Mouse (Mus musculus): ENCODE results near the gene Narfl.
"Not testable (repeated sequence)": the region's sequence is repeated elsewhere in the genome, so short reads cannot be mapped to it uniquely, and the experiment has no call there.

Gene Narfl

DNA sequence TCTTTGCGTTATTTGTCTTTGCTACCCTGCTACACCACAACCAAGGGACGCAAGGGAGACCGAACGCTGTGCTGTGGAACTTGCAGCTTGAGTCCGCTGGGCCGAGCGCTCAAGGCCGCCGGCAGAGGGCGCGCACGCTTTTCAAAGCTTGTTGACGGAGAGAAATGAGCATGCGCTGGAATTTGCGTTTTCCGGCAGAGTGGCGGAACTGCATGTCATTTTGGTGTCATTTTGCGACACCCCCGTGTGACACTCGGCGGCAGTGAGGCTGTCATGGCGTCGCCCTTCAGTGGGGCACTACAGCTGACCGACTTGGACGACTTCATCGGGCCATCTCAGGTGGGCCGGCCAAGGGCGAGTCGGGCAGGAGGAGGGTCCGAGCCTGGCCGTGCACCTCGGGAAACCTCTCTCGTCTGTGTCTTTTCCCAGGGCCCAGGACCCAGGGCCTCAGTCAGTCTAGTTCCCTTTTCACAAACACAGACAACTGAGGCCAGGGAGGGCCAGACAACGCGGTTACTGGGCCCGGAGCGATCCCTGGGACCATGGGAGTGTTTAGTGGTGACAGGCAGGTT is at the start of gene Narfl:
TSS of gene Narfl (plus strand) at position 228 of the 572 bp plus-strand sequence.
- in situ Hi-C loops (cut with MboI), result no loop called here

DNA sequence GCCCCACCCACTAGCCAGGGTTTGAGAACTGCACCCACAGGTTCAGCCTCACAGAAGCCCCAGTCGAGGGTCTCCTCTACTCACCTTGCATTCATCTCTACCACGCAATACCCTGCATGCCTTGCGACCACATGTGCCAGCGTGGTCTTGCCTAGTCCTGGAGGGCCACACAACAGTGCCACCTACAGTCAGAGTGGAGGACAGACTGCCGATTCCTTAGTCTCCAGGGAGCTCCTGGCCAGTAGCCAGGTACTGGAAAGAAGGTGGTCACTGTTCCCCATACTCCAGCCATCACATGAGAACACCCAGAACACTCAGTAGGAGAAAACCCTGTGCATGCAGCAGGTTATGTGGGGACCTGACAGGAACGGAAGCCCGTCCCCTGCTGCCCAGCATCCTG is 49.7 kb upstream of the Narfl start:
- in situ Hi-C loops (cut with MboI), result no loop called here

DNA sequence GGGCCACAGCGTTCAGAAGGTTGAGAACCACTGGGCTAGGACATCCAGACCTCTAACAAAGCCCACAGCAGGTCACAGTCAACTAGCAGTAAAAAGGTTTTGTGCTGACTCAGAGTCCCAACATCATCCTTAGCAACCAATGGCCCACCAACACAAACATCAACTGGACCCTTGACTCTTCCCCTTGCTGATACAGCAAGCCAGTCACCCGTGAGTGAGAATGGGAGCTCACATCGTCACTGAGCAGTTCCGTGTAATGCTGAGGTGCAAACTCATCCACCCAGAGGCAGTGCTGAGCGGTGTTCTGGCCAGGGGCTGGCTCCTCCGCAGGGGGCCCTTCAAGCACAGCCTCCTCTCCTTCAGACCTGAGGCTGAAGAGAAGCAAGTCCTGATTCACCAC is 48.3 kb upstream of the Narfl start:
- in situ Hi-C loops (cut with MboI), result no loop called here

DNA sequence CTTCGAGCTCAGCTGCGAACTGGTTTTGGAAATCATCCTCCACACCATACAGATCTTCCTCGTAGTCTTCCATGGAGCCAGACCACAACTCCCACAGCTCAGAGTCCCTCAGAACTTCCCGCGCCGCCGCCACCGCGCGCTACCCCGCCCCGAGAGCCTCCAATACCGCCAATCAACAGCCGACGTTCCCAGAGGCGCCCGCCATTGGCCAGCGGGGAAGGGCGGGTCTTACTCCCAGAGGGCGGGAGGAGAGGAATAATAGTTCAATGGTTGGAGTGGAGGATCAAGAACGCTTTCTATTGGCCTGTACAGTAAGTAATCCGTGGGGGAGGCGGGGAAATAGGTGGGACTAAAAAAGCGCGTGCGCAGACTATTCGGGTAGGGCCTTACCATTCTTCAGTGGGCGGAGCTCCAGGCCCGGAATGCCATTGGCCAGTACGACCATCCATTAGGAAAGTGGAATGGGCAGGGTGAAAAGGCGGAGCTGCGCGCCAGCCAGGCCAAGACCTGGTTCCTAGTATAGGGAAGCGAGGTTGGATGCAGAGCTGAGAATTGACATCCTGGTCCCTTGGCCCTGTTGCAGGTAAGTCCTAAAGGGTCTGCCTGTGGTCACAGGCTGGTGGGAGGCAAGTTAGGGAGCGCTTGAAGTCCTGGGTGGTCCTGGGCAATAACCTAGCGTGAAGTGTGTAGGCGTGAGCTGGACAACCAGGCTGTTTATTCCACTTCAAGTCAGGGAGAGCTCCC is 46.1 kb upstream of the Narfl start, which contains the start of the genes Chtf18 and Rpusd1:
TSS of gene Chtf18 (minus strand) at position 155 of the 744 bp plus-strand sequence.
TSS of gene Rpusd1 (plus strand) at position 406 of the 744 bp plus-strand sequence.
- in situ Hi-C loops (cut with MboI), result no loop called here

DNA sequence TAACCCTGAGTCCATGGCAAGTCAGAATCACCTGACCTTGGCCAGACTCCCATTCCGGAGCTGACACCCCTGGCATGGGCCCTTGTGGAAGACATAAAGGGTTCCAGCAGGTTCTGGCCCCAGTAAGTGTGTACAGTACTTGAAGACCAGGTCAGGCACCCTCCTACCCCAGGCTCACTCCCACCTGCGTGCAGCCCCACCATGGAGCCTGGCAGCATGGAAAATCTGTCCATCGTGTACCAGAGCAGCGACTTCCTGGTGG is 45.6 kb upstream of the Narfl start:
- in situ Hi-C loops (cut with MboI), result no loop called here

DNA sequence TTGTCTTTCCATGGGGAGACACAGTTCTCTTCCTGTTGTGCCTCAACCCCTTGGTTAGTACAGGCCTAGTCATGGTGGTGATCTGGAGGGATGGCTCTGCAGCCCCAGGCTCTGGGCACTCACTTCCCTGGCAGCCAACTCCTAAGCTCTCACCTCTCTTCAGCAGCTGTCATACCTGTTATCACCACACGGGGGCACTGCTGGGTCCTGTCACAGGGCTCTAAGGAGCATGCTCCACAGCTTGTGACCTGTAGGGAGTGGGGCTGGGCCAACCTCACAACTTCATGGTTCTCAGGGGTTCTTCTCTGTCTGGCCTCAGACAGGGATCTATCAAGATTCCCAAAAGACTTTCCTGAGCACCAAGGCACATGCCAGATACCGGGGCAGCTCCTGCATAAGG is 41.5 kb upstream of the Narfl start:
- in situ Hi-C loops (cut with MboI), result no loop called here

DNA sequence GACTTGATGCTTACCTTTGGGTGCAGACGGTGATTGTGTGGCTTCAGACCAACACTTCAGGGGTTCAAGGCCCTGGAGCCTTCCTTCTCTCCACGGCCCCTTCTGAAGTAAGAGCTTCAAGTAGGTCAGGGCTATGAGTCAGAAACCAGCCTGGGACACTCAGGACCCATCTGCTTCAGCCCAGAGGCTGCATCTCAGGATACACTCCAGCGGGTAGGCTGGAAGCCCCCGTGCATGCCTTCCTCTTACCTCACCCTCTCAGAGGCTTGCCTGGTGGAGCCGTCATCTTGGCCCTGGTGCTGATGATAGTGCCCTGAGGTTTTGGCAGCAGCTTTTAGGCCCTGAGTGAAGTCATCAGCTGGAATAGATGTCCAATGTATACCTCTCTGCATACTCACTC is 38.3 kb upstream of the Narfl start:
- in situ Hi-C loops (cut with MboI), result no loop called here

DNA sequence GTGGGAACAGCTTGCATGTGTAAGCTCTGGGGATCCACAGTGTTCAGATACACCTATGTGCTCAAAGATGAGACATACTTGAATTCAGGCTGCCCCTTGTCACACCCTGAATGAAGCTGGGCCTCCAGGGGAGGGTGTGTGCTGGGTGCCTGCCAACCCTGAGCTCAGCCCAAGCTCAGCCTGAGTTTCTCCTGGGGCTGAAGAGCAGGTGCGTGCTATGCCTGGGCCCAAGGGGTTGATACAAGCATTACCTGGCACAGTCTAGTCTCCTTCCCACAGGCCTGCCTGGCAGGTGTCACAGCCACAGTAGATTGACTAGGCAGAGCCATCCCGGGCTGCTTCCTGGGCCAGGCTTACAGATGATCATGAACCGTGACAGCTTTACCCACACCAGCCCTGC is 37.8 kb upstream of the Narfl start, which contains the start of gene Mslnl:
TSS of gene Mslnl (plus strand) at position 298 of the 400 bp plus-strand sequence.
- in situ Hi-C loops (cut with MboI), result no loop called here

DNA sequence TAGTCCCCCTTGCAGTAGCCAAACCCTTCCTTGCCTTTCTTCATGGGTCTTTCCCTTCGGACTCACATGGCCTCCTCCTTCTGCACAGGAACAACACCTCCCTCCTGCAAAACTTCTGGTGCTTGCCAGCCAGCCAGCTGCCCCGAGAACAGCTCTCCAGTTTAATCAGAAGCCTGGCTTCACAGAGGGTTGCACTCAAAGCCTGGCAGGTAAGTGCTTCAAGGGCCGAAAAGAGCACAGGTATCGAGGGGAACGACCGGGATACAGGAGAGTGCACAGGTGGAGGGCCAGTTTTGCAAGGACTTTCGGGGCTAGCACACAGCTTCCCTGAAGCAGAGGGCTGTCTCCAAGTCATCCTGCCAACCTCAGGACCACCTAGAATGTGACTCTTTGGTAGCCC is 34.7 kb upstream of the Narfl start:
- in situ Hi-C loops (cut with MboI), result no loop called here

DNA sequence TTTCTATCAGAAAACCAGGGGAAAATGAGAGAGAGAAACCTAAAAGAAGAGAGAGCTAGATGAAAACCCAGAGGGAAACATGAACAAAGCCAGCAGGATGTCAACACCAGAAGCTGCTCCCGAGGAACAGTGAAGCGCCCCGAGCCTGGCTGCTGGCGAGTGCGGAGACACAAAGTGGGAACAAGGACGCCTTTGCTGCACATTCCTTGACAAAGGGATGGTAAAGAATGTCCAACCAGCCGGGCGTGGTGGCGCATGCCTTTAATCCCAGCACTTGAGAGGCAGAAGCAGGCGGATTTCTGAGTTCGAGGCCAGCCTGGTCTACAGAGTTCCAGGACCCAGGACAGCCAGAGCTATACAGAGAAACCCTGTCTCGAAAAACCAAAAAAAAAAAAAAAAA is 32.1 kb upstream of the Narfl start:
- in situ Hi-C loops (cut with MboI), result not testable (repeated sequence)

DNA sequence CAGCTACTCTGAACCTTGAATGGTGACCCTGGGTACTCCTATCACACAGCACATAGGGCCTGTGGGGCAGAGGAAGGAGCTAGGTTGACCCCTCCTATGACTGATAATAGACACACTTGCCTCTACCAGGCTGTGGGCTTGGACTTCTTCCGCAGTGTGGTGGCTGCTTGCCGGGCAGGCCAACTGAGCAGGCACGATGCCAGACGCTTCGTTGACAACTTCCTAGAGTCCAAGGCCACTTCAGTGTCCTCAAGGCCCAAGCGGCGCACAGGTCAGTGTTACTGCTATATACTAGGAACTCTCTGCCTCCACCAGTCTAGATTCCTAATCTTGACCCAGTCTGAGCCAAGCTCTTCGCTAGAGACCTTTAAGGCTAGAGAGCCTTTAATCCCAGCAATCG is 29.7 kb upstream of the Narfl start:
- in situ Hi-C loops (cut with MboI), result no loop called here

DNA sequence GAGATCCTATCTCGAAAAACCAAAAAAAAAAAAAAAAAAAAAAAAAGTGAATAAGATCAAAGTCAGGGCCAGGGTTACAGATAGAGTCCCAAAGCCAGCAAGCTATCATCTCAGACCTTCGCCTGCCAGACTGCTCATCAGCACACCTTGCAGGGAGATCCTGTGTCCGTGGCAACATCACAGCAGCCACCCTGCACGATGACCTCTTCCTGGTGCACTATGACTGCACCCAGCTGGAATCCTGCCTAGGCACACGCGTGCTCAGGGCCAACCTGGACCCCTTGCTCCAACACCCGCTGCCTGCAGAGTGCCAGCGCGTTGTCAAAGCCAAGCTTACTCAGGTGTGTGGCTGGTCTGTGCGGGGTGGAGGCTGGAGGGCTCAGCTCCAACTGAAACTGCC is 29.3 kb upstream of the Narfl start:
- in situ Hi-C loops (cut with MboI), result no loop called here

DNA sequence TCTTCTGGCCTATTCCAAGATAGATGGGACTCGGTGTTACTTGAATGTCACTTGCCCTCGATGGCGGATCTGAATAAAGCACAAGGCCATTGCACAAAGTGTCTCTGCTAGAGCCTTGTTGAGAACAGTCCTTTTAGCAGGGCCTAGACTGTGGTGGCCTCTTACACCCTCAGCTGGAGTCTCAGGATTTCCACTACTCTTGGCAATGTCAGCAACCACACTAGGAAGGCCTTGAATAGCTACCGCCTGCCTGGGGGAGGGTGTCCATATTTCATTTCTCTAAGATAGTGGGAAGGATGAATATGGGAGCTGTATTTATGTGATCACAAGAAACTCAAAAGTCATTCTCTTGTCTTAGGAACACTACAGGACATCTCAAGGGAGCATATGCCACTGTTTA is 25.3 kb upstream of the Narfl start:
- in situ Hi-C loops (cut with MboI), result no loop called here

DNA sequence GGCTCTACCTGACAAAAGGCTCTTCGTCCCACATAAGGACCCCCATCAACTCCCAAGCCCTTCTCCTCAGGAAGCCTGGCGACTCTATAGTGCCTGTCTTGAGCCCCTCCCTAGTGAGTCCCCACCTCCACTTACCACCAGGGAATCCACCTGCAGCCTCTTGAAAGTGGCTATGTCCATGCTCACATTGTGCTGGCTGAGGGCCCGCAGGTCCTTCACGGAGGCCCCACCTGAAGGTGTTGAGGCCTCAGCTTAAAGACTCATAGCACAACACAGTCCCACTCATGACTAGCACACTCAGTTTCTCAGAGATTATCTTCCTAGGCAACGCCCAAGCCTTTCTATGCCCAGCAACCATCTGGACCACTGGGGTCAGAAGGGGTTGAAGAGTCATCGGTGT is 24.3 kb upstream of the Narfl start:
- in situ Hi-C loops (cut with MboI), result no loop called here

DNA sequence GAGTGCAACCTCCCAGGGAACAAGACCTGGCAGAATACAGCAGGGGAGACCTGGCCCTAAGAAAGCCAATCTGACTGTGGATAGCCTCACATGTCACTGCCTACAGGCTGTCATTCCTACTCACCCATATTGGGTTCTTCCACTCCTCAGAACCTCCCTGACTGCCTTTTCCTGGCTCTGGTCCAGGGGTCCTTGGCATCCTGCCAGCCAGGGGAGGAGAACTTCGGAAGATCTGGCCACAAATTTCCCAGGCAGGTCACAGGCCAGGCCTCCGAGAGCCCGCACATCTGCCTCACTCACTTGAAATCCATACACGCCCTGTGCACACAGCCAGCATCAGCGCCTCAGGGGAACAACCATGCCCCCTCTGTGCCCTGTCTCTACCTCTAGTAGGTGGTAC is 22.1 kb upstream of the Narfl start:
- in situ Hi-C loops (cut with MboI), result no loop called here

DNA sequence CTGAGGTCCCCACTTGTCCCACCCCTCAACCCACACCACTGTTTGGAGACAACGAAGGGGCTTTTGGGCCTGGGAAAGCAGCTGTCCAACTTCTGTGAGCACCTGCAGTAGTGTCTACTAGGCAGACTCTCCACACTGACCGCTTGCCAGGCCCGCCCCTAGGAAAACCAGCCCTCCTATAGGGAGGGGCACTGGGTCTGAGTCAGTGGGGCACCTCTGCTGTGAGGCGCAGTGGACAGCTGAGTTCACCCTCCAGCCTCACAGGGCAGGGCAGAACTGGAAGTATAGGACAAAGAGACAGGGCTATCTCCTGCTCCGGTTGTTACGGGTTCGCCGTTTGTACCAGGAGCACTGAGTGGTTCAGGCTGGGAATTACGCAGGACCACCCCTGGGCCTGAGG is 19.3 kb upstream of the Narfl start, which contains the start of gene Msln:
TSS of gene Msln (minus strand) at position 138 of the 400 bp plus-strand sequence.
- in situ Hi-C loops (cut with MboI), result no loop called here

DNA sequence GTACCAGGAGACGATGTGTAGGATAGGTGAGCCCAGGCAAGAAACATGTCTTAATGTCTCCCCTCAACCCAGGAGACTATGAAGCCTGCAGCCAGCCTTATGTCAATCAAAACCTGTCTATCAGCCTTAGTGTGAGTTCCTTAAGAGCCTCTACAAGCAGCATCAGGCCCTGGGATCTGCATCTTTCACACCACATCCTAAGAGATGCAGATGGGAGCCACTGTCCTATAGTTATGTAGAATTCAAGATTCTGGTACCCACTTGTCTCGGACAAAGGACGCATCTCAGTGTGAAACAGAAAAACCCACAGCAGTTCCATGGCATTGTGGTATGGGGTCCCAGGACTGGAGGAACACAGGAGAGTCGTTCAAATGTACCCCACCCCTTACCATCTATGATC is 18.5 kb upstream of the Narfl start:
- in situ Hi-C loops (cut with MboI), result no loop called here

DNA sequence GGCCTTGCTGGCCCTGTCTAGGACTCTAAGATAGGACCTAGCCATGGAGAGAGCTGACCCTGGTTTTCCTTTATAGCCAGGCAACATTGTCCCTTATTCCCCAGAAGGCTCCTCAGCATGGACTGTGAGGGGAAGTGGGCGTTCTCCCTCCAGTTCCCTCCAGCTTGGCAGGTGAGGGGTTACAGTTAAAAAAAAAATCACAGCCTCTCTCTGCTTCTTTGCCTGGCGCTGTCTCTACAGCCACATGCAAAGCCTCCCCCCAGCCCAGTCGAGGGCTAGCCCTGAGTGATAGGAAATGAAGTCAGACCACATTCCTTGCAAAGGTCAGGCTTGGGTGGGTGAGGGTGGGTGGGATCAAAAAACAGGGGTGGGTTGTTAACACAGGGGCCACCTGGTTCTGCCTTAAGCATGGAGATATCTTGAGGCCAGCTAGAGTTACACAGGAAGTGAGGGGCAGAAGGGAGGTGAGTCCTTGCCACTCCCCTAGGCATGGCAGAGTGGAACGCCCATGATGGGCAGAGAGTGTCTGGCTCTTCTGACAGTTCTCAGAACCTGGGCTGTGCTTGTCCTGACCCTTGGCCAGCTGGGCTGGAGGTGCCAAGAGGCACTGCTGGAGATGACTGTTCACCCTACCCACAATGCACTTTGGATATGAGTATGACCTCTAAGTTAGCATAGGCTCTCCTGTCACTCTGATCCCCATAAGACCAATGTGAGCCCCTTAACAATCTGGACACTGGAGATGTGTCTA is 17.8 kb upstream of the Narfl start:
- in situ Hi-C loops (cut with MboI), result no loop called here

DNA sequence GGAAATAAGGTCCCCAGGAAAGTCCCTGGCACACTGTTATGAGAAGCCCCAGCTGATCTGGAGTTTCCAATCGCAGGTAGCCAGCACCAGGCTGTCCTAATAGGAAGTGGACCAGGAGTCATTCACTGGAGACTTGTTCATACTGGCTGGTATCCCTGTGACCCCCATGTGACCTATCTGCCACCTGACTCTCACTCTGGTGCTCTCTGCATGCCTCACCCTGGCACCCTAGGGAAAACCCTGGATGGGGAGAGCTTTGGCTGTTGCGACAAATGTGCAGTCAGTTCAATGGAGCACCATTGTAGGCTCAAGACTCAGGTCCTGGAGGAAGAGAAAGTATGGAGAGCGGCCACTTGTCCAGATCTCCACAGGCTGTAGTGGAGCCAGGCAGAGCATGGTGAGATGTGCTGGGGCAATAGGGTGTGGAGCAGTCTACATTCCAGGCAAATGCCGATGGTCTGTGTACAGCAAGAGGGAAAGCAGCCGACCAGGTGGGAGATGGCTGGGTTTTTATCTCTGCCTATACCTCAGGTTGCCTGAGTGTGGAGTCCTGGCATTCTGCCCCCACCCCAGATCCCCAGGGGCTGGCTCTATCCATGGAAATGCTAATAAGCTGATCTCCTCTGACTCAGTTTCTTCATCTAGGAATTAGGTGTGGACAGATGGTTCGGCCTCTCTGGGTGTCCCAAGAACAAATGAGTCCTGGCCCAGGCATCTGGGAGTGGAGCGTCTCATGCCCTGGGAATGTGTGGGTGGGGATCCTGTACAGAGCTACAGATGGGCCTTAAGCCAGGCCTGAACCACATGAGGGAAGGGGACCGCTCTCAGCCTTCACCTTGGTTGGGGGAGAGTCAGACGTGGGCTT is 17.0 kb upstream of the Narfl start:
- in situ Hi-C loops (cut with MboI), result no loop called here

DNA sequence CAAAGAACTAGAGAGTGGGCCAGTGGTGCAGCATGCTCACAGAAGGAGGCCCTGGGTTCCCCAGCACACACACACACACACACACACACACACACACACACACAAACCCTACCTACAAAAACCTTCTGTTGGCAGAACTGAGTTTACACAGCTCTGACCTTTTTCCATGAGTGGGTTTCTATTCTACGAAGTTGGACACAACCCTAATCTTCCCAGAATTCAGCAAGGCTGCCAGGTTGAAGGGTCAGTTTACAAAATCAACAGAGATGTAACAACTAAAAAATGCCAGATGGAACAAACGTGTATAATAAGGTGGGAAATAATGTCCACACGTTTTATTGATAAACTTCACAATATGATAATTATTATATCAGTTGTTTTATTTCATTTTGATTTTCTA is 15.9 kb upstream of the Narfl start:
- in situ Hi-C loops (cut with MboI), result no loop called here

DNA sequence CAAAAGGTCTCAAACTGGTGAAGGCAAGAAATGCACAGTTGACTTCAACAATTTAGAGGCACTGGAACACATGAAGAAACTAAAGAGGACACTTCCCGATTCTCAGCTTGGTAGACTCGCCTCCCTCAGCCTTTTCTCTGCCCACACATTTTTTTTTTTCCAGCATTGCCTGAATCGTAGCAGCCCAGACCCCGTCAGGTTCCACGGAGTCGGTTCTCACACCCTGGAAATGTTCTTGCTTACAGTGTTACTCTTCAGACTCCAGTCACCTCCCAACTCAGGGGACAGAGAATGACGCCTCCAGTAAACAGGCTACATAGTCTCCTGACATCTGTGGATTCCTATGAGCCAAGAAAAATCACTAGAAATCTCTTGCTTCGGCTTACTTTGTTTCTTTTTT is 13.4 kb upstream of the Narfl start:
- in situ Hi-C loops (cut with MboI), result no loop called here

DNA sequence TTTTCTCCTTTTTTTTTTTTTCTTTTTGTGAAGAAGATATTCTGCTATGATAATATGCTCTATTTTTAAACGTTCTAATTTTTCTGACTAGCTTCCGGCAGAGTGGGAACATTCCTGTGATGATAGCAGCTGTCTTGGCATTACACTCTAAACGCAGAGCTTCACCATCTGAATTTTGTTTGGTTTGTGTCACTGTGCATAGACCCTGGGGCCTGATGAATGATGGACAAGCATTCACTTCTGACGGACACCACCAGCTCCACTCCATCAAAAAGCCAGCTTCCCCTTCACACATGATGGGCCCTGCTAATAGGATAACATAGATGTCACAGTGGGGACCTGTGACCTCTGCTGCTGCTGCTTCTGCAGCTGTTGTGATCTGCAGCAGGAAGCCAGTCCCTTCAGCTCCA is 12.0 kb upstream of the Narfl start:
- in situ Hi-C loops (cut with MboI), result no loop called here
